In the genomic region with DNA sequence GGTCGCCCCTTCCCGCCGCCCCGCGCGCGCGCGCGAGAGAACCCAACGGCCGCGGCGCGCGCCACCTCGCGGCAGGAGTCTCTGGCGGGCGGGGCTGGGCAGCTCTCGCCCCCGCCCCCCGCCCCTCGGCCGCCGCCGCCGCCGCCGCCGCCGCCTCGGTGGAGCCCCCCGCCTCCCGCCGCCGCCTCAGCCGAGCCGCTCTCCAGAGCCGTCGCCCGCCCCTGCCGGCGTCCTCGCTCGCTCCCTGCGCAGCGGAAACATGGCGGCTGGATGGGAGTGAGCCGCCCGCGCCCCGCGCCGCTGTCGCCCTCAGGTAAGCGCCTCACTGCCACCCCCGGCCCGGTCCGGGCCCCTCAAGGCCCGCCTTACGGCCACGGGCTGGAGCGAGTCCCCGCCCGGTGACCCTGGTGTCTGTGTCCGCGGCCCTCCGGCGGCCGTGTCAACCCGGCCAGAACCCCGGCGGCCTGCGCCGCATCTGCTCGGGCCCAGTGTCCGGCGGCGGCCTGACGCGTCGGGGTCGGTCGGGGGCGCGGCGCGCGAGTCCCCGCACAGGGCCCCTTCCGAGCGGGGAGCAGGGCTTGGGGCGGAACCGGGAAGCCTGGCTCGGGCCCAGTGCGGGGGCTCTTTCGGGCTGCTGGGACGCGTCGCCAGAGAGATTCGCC, we compare ENCODE assay signal across 8 mouse cellular contexts. TPM values are rescaled to one million over a fixed set of nuclear protein-coding genes. Genes with fewer than 3 reads are reported as not detected.
DNase-seq lines count a peak whose midpoint lies in the region; ATAC-seq lines count a peak whose summit lies in the region.

Gene Scmh1 (plus strand): TSS at position 138 of the 662 bp plus-strand sequence.

- H3K9ac ChIP-seq in hindbrain, embryonic 13.5 days: peak within 1 kb of the TSS; percentile 98

- no peaks in the 10 kb centered on the region for H3K27me3 ChIP-seq in hindbrain, embryonic 13.5 days

- whole genome bisulfite sequencing in hindbrain, embryonic 13.5 days: under 1% methylated on average over 58 of the region's 102 CpGs

- peak within 1 kb of the TSS; percentile 63 for H3K4me2 ChIP-seq in hindbrain, embryonic 13.5 days

- H3K9me3 ChIP-seq in hindbrain, embryonic 13.5 days: no peaks in the 10 kb centered on the region

- H3K4me1 ChIP-seq in hindbrain, embryonic 13.5 days (replicated peaks): peaks cover 23% of the 10 kb centered on the region

- peak within 1 kb of the TSS; percentile 91 for H3K4me3 ChIP-seq in hindbrain, embryonic 13.5 days

- no peaks in the 10 kb centered on the region for H3K36me3 ChIP-seq in hindbrain, embryonic 13.5 days

- ATAC-seq in hindbrain, embryonic 13.5 days (ENCODE audit: low FRiP score): peak; percentile 89

- peak within 1 kb of the TSS; percentile 96 for H3K27ac ChIP-seq in hindbrain, embryonic 13.5 days

- DNase-seq in ZHBTc4 (ENCODE audit: low read depth, low spot score): peak; percentile 83
- DNase-seq in cerebellum, postnatal 36 days: peak; percentile 59 to 63
- DNase-seq in frontal cortex, postnatal 36 days (ENCODE audit: low spot score in 2 of 2): peak; percentile 48 to 59
- DNase-seq in layer of hippocampus, postnatal 36 days: peak; percentile 59
- DNase-seq in lung, postnatal 25 days (ENCODE audit: low spot score): peak; percentile 49
- DNase-seq in retina, adult 2 months (ENCODE audit: low read depth, low spot score): peak; percentile 37
- DNase-seq in thymus, postnatal 4 days: peak; percentile 92

RNA-seq across cellular contexts. Expression of gene Scmh1, which starts in this region (rescaled TPM):
- polyA plus RNA-seq in hindbrain, embryonic 13.5 days (2015; fragmentation: Nextera tagmentation; extraction: Ambion mirVana): 84.7 and 85.7 TPM in 2 replicates
- total RNA-seq in layer of hippocampus, postnatal 36 days (2021): 10 to 100 TPM; 86.8 to 97.9 TPM

Comparison
In these comparisons a context has a peak if more than half of its experiments do, and no peak if none do; other contexts are left out.
1. Peak in every context shown above with its lines: DNase-seq, ATAC-seq, H3K4me3 ChIP-seq and H3K27ac ChIP-seq.
2. DNase-seq: peak in every context shown above with its lines; median percentile 92 in thymus, postnatal 4 days; 83 in ZHBTc4; 61 in cerebellum, postnatal 36 days; 59 in layer of hippocampus, postnatal 36 days; 54 in frontal cortex, postnatal 36 days; 49 in lung, postnatal 25 days; 37 in retina, adult 2 months.